In the genomic region with DNA sequence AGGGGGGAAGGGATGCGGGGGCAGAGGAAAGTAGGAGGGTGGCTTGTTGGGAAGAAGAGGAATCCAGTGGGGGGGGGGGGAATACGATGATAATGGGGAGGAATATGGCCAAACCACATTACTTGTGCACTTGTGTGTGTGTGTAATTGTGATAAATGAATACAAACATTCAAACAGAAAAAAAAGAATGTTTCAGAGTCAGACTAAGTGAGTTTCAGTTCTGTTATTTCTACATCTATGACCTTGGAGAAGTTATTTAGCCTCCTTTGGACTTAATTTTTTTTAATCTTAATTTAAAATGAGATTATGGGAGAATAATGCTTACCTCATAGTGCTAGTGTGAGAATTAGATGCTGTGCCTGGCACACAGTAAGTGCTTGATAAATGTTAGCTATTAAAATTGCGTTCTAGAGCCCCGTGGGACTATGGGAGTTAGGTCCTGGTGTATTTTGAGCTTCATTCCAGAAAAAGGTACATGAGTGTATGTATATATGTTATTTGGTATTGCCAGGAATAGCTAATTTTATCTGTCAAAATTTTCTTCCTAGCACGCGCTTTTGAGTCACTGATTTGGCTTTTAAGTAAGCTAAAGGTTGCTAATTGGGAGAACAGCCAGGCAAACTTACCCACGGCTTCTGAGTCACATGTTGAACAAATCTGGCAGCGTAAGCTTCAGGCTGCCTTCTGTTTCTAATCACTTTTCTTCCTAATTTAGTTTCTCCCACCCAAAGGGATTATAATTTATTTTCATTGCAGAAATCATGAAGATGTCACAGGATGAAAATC, we compare ENCODE assay signal across 17 mouse cellular contexts. TPM values are rescaled to one million over a fixed set of nuclear protein-coding genes. Genes with fewer than 3 reads are reported as not detected.
DNase-seq lines count a peak whose midpoint lies in the region; ATAC-seq lines count a peak whose summit lies in the region.
"Had no signal": no experiment of that assay in that cellular context is flagged by ENCODE, and none has a peak within 500 bp of the region (broad histone marks: within the 10 kb centered on the region; RNA-seq: fewer than 3 reads in every experiment).

No protein-coding gene starts in this region.

- no peak overlapping the region for H3K27ac ChIP-seq in forebrain, embryonic 14.5 days (ENCODE audit: low read depth, low read length)
- no peak overlapping the region for H3K27ac ChIP-seq in forebrain, embryonic 11.5 days (ENCODE audit: low read depth, low read length)
- H3K27ac ChIP-seq in midbrain, embryonic 11.5 days (ENCODE audit: low read depth, low read length) = no peak overlapping the region
- H3K27ac ChIP-seq in midbrain, embryonic 16.5 days (ENCODE audit: low read length) = no peak overlapping the region
- H3K27ac ChIP-seq in intestine, embryonic 16.5 days (ENCODE audit: low read length) = no peak overlapping the region
- H3K27ac ChIP-seq: embryonic facial prominence, embryonic 13.5 days; heart, adult 2 months; neural tube, embryonic 15.5 days; stomach, embryonic 15.5 days had no signal

- H3K4me3 ChIP-seq in forebrain, embryonic 14.5 days (ENCODE audit: low read depth, low read length) = no peak overlapping the region
- no peak overlapping the region for H3K4me3 ChIP-seq in forebrain, embryonic 11.5 days (ENCODE audit: low read depth, low read length)
- H3K4me3 ChIP-seq in midbrain, embryonic 11.5 days (ENCODE audit: low read depth, low read length) = no peak overlapping the region
- no peak overlapping the region for H3K4me3 ChIP-seq in midbrain, embryonic 16.5 days (ENCODE audit: low read depth, low read length)
- no peak overlapping the region for H3K4me3 ChIP-seq in intestine, embryonic 16.5 days (ENCODE audit: low read length)
- H3K4me3 ChIP-seq: embryonic facial prominence, embryonic 13.5 days; heart, adult 2 months; neural tube, embryonic 15.5 days; stomach, embryonic 15.5 days had no signal

- H3K36me3 ChIP-seq in forebrain, embryonic 14.5 days (ENCODE audit: control insufficient read depth, insufficient read depth, low read length) = no peaks in the 10 kb centered on the region
- H3K36me3 ChIP-seq in forebrain, embryonic 11.5 days (ENCODE audit: control insufficient read depth, insufficient read depth, low read length) = no peaks in the 10 kb centered on the region
- H3K36me3 ChIP-seq in midbrain, embryonic 11.5 days (ENCODE audit: control insufficient read depth, insufficient read depth, low read length) = no peaks in the 10 kb centered on the region
- H3K36me3 ChIP-seq in midbrain, embryonic 16.5 days (ENCODE audit: control insufficient read depth, insufficient read depth, low read length) = no peaks in the 10 kb centered on the region
- H3K36me3 ChIP-seq in intestine, embryonic 16.5 days (ENCODE audit: control insufficient read depth, insufficient read depth, low read length) = no peaks in the 10 kb centered on the region
- H3K36me3 ChIP-seq: embryonic facial prominence, embryonic 13.5 days; neural tube, embryonic 15.5 days; stomach, embryonic 15.5 days had no signal

- peaks cover 7% of the 10 kb centered on the region for H3K4me1 ChIP-seq in forebrain, embryonic 14.5 days (ENCODE audit: control insufficient read depth, insufficient read depth, low read length)
- peaks cover 3% of the 10 kb centered on the region; the same call in 1 of the 2 replicates for H3K4me1 ChIP-seq in forebrain, embryonic 11.5 days (replicated peaks; ENCODE audit: control insufficient read depth, insufficient read depth, low read length)
- H3K4me1 ChIP-seq in midbrain, embryonic 11.5 days (ENCODE audit: control insufficient read depth, insufficient read depth, low read length) = peaks cover 6% of the 10 kb centered on the region; the same call in 1 of the 2 replicates
- no peaks in the 10 kb centered on the region; the same call in 1 of the 2 replicates for H3K4me1 ChIP-seq in midbrain, embryonic 16.5 days (ENCODE audit: control insufficient read depth, insufficient read depth, low read length)
- H3K4me1 ChIP-seq in intestine, embryonic 16.5 days (ENCODE audit: control insufficient read depth, insufficient read depth, low read length) = no peaks in the 10 kb centered on the region
- H3K4me1 ChIP-seq: stomach, embryonic 15.5 days had no signal

- WGBS in forebrain, embryonic 14.5 days = 78% methylated on average over 8 of the region's 8 CpGs
- WGBS in forebrain, embryonic 11.5 days = 90% methylated on average over 7 of the region's 8 CpGs
- 89% methylated on average over 8 of the region's 8 CpGs for WGBS in midbrain, embryonic 11.5 days
- 89% methylated on average over 7 of the region's 8 CpGs for WGBS in midbrain, embryonic 16.5 days
- 78% methylated on average over 8 of the region's 8 CpGs for WGBS in intestine, embryonic 16.5 days

- H3K9ac ChIP-seq in forebrain, embryonic 14.5 days (ENCODE audit: low read length) = no peak overlapping the region
- no peak overlapping the region for H3K9ac ChIP-seq in forebrain, embryonic 11.5 days (ENCODE audit: low read length)
- H3K9ac ChIP-seq in midbrain, embryonic 11.5 days (ENCODE audit: low read length) = no peak overlapping the region
- no peak overlapping the region for H3K9ac ChIP-seq in midbrain, embryonic 16.5 days (ENCODE audit: low read depth, low read length)
- H3K9ac ChIP-seq in intestine, embryonic 16.5 days (ENCODE audit: low read depth, low read length) = no peak overlapping the region
- H3K9ac ChIP-seq: embryonic facial prominence, embryonic 13.5 days; neural tube, embryonic 15.5 days; stomach, embryonic 15.5 days had no signal

- DNase-seq in forebrain, embryonic 14.5 days (ENCODE audit: low spot score) = peak; percentile 59
- no peak for DNase-seq in forebrain, embryonic 11.5 days (ENCODE audit: low spot score)
- peak; percentile 53 for DNase-seq in midbrain, embryonic 11.5 days (ENCODE audit: low spot score, missing footprints)
- peak; percentile 87 for DNase-seq in layer of hippocampus, adult 9-11 months
- peak; percentile 88 for DNase-seq in telencephalon, adult 2 months (ENCODE audit: low read depth, low spot score)
- DNase-seq in retina, postnatal 1 day = no peak
- DNase-seq: cerebellum, postnatal 36 days; heart, adult 2 months; heart, postnatal 10 days; thymus, postnatal 4 days had no signal

- no peaks in the 10 kb centered on the region for H3K27me3 ChIP-seq in forebrain, embryonic 14.5 days (replicated peaks; ENCODE audit: control insufficient read depth, insufficient read depth, low read length)
- no peaks in the 10 kb centered on the region for H3K27me3 ChIP-seq in forebrain, embryonic 11.5 days (ENCODE audit: control insufficient read depth, insufficient read depth, low read length)
- H3K27me3 ChIP-seq in midbrain, embryonic 11.5 days (ENCODE audit: control insufficient read depth, insufficient read depth, low read length) = no peaks in the 10 kb centered on the region
- H3K27me3 ChIP-seq in midbrain, embryonic 16.5 days (ENCODE audit: control insufficient read depth, insufficient read depth, low read depth, low read length) = no peaks in the 10 kb centered on the region
- no peaks in the 10 kb centered on the region for H3K27me3 ChIP-seq in intestine, embryonic 16.5 days (replicated peaks; ENCODE audit: control insufficient read depth, insufficient read depth, low read length)
- H3K27me3 ChIP-seq: embryonic facial prominence, embryonic 13.5 days; neural tube, embryonic 15.5 days; stomach, embryonic 15.5 days had no signal

- H3K4me2 ChIP-seq in forebrain, embryonic 14.5 days (ENCODE audit: low read length) = no peak overlapping the region
- no peak overlapping the region for H3K4me2 ChIP-seq in forebrain, embryonic 11.5 days (ENCODE audit: low read depth, low read length, severe bottlenecking)
- H3K4me2 ChIP-seq in midbrain, embryonic 11.5 days = no peak overlapping the region
- H3K4me2 ChIP-seq in midbrain, embryonic 16.5 days (ENCODE audit: low read length) = no peak overlapping the region
- H3K4me2 ChIP-seq in intestine, embryonic 16.5 days (ENCODE audit: low read depth, low read length) = no peak overlapping the region
- H3K4me2 ChIP-seq: embryonic facial prominence, embryonic 13.5 days; liver, embryonic 11.5 days; neural tube, embryonic 15.5 days; stomach, embryonic 15.5 days had no signal

- no peak for ATAC-seq in forebrain, embryonic 14.5 days
- ATAC-seq in forebrain, embryonic 11.5 days (replicated peaks; ENCODE audit: low FRiP score) = no peak
- ATAC-seq in midbrain, embryonic 11.5 days (ENCODE audit: low FRiP score) = no peak
- no peak for ATAC-seq in midbrain, embryonic 16.5 days
- ATAC-seq in intestine, embryonic 16.5 days = no peak

- no peaks in the 10 kb centered on the region for H3K9me3 ChIP-seq in forebrain, embryonic 14.5 days (replicated peaks; ENCODE audit: control insufficient read depth, low read length)
- H3K9me3 ChIP-seq in forebrain, embryonic 11.5 days (ENCODE audit: control insufficient read depth, low read length) = no peaks in the 10 kb centered on the region
- no peaks in the 10 kb centered on the region for H3K9me3 ChIP-seq in midbrain, embryonic 11.5 days (ENCODE audit: control insufficient read depth, low read length)
- 0 out of 2 replicates have a peak, but pooled peaks cover 2% of the 10 kb centered on the region for H3K9me3 ChIP-seq in midbrain, embryonic 16.5 days (replicated peaks; ENCODE audit: control insufficient read depth, low read length, poor library complexity, severe bottlenecking)
- no peaks in the 10 kb centered on the region for H3K9me3 ChIP-seq in intestine, embryonic 16.5 days (ENCODE audit: control insufficient read depth, low read length)
- H3K9me3 ChIP-seq: embryonic facial prominence, embryonic 13.5 days; neural tube, embryonic 15.5 days; stomach, embryonic 15.5 days had no signal

RNA-seq across cellular contexts. Expression of gene Slc26a4, which starts 19.1 kb away (rescaled TPM):
- polyA plus RNA-seq in forebrain, embryonic 14.5 days (2014; fragmentation: Nextera tagmentation; extraction: Ambion mirVana) = 0.09 TPM in 1 of 2 replicates, not detected in the other
- not detected in 2 replicates for polyA plus RNA-seq in forebrain, embryonic 11.5 days (2014; fragmentation: Nextera tagmentation; extraction: Ambion mirVana)
- polyA plus RNA-seq in midbrain, embryonic 11.5 days (2014; fragmentation: Nextera tagmentation; extraction: Ambion mirVana) = not detected in 2 replicates
- polyA plus RNA-seq in midbrain, embryonic 16.5 days (2015; fragmentation: Nextera tagmentation; extraction: Ambion mirVana) = 0.12 and 0.15 TPM in 2 replicates
- 0.16 and 0.17 TPM in 2 replicates for polyA plus RNA-seq in intestine, embryonic 16.5 days (2015; fragmentation: Nextera tagmentation; extraction: Ambion mirVana)
- polyA plus RNA-seq: embryonic facial prominence, embryonic 13.5 days; heart, adult 2 months; liver, embryonic 11.5 days; lung, embryonic 16.5 days had no signal

RNA-seq across cellular contexts. Expression of gene Bcap29, which starts 55.6 kb away (rescaled TPM):
- 27.8 and 32.7 TPM in 2 replicates for polyA plus RNA-seq in forebrain, embryonic 14.5 days (2014; fragmentation: Nextera tagmentation; extraction: Ambion mirVana)
- 23.2 and 29.5 TPM in 2 replicates for polyA plus RNA-seq in forebrain, embryonic 11.5 days (2014; fragmentation: Nextera tagmentation; extraction: Ambion mirVana)
- 28.1 and 30.8 TPM in 2 replicates for polyA plus RNA-seq in midbrain, embryonic 11.5 days (2014; fragmentation: Nextera tagmentation; extraction: Ambion mirVana)
- polyA plus RNA-seq in midbrain, embryonic 16.5 days (2015; fragmentation: Nextera tagmentation; extraction: Ambion mirVana) = 26.9 and 27.8 TPM in 2 replicates
- polyA plus RNA-seq in intestine, embryonic 16.5 days (2015; fragmentation: Nextera tagmentation; extraction: Ambion mirVana) = 30.9 and 36.7 TPM in 2 replicates

Comparison
In these comparisons a context has a peak if more than half of its experiments do, and no peak if none do; other contexts are left out.
1. DNase-seq: peak in forebrain, embryonic 14.5 days (single experiment), midbrain, embryonic 11.5 days (single experiment), layer of hippocampus, adult 9-11 months (single experiment) and telencephalon, adult 2 months (single experiment); none in forebrain, embryonic 11.5 days (single experiment) and retina, postnatal 1 day (single experiment).